Mouse (Mus musculus) heart, embryonic 16.5 days (tissue): ENCODE data around the gene Fbxo28. TPM values are rescaled to one million over a fixed set of nuclear protein-coding genes. Genes with fewer than 3 reads are reported as not detected.

Experiments
- ATAC-seq: fragments of 200-750 bp; cut with Nextera tagmentation; replicated peaks from 2 replicates; pipeline ENCODE4 v1.8.0; 2017; ENCODE audit warnings: moderate number of reproducible peaks; ENCODE audit not compliant: insufficient read depth, low FRiP score; ENCODE audit errors: extremely low read depth
- H3K27ac ChIP-seq: fragments of 300-500 bp; sonication (generic); 2 replicates; pipeline ENCODE4 v1.5.1; 2014; ENCODE audit warnings: mild to moderate bottlenecking, low read length, control low read depth, moderate library complexity
- H3K27me3 ChIP-seq: fragments of 300-500 bp; sonication (generic); 2 replicates; pipeline ENCODE4 v1.6.1; 2014; ENCODE audit warnings: low read length, mixed read lengths; ENCODE audit not compliant: control insufficient read depth, insufficient read depth
- H3K36me3 ChIP-seq: fragments of 300-500 bp; sonication (generic); 2 replicates; pipeline ENCODE4 v1.6.1; 2014; ENCODE audit not compliant: control insufficient read depth, insufficient read depth
- H3K4me1 ChIP-seq: fragments of 300-500 bp; sonication (generic); 2 replicates; pipeline ENCODE4 v1.6.1; 2014; ENCODE audit warnings: low read length, mixed read lengths; ENCODE audit not compliant: control insufficient read depth, insufficient read depth
- H3K4me2 ChIP-seq: fragments of 300-500 bp; sonication (generic); 2 replicates; pipeline ENCODE4 v1.6.1; 2014; ENCODE audit warnings: low read depth, mild to moderate bottlenecking, control low read depth, low read length
- H3K4me3 ChIP-seq: fragments of 300-500 bp; sonication (generic); 2 replicates; pipeline ENCODE4 v1.5.1; 2014; ENCODE audit warnings: mild to moderate bottlenecking, control low read depth, low read length
- H3K9ac ChIP-seq: fragments of 300-500 bp; sonication (generic); 2 replicates; pipeline ENCODE4 v1.6.1; 2014; ENCODE audit warnings: low read length, control low read depth
- H3K9me3 ChIP-seq: fragments of 300-500 bp; sonication (generic); replicated peaks from 2 replicates; pipeline ENCODE4 v1.6.1; 2016; ENCODE audit warnings: low read length; ENCODE audit not compliant: control insufficient read depth
- WGBS: fragments of 180-500 bp; shearing (Covaris S2); extraction: QIAGEN DNeasy Blood & Tissue Kit; methylation state at CpG from one replicate; pipeline ENCODE4 v1.1.7; 2014; 5-methylcytosine and 5-hydroxymethylcytosine counted together
- polyA plus RNA-seq: library from polyadenylated mRNA; unstranded; fragments of >200 nt; fragmentation: Nextera tagmentation; extraction: Ambion mirVana; gene quantifications from 2 replicates; pipeline ENCODE4 v1.2.1, GENCODE M21; 2015

Fbxo28 gene
- polyA plus RNA-seq, 1 experiment from 2014 or later, result 12.5 TPM

- H3K4me2 ChIP-seq, result no peak overlapping the region
- 78% methylated on average over 11 of the region's 11 CpGs for WGBS
- H3K4me1 ChIP-seq, result no peaks in the 10 kb centered on the region
- no peak overlapping the region for H3K9ac ChIP-seq
- H3K4me3 ChIP-seq, result no peak overlapping the region
- no peak for ATAC-seq
- H3K36me3 ChIP-seq, result no peaks in the 10 kb centered on the region
- H3K27ac ChIP-seq, result no peak overlapping the region
- no peaks in the 10 kb centered on the region for H3K27me3 ChIP-seq
- H3K9me3 ChIP-seq, result peaks cover 4% of the 10 kb centered on the region; the same call in 1 of the 2 replicates
Observed at GRCm38 (mm10) chr1:182354504-182355147, 13.2 kb upstream of the Fbxo28 start.

- no peaks in the 10 kb centered on the region for H3K27me3 ChIP-seq
- peaks cover 7% of the 10 kb centered on the region for H3K9me3 ChIP-seq
- no peak for ATAC-seq
- no peak overlapping the region for H3K4me2 ChIP-seq
- no peak overlapping the region for H3K27ac ChIP-seq
- H3K4me1 ChIP-seq, result peaks cover 6% of the 10 kb centered on the region
- no peaks in the 10 kb centered on the region for H3K36me3 ChIP-seq
- no peak overlapping the region for H3K4me3 ChIP-seq
- WGBS, result 65% methylated on average over 6 of the region's 6 CpGs
- no peak overlapping the region for H3K9ac ChIP-seq
Observed at GRCm38 (mm10) chr1:182349557-182349956, 8.1 kb upstream of the Fbxo28 start.

- Histone ChIP-seq H3K4me3 (no peak overlapping the region), H3K4me2 (peak overlapping the region; percentile 19), H3K4me1 (peaks cover 11% of the 10 kb centered on the region), H3K9ac (peak overlapping the region; percentile 38; the same call in 1 of the 2 replicates), H3K9me3 (peaks cover 7% of the 10 kb centered on the region), H3K27me3 (no peaks in the 10 kb centered on the region), H3K36me3 (no peaks in the 10 kb centered on the region), H3K27ac (peak overlapping the region; percentile 70)
- ATAC-seq, result no peak
- WGBS, result 32% methylated on average over 5 of the region's 5 CpGs
Observed at GRCm38 (mm10) chr1:182346491-182346890, 5.1 kb upstream of the Fbxo28 start.

GRCm38 (mm10) chr1:182345857-182346256 lies 4.4 kb upstream of the Fbxo28 start:
- no peak overlapping the region for H3K9ac ChIP-seq
- H3K4me3 ChIP-seq, result no peak overlapping the region
- H3K36me3 ChIP-seq, result no peaks in the 10 kb centered on the region
- no peaks in the 10 kb centered on the region for H3K27me3 ChIP-seq
- H3K9me3 ChIP-seq, result peaks cover 7% of the 10 kb centered on the region
- H3K4me2 ChIP-seq, result no peak overlapping the region
- no peak for ATAC-seq
- H3K27ac ChIP-seq, result no peak overlapping the region
- 74% methylated on average over 2 of the region's 2 CpGs for WGBS
- H3K4me1 ChIP-seq, result peaks cover 11% of the 10 kb centered on the region

GRCm38 (mm10) chr1:182341993-182342392 lies 564 bp upstream of the Fbxo28 start:
- Histone ChIP-seq H3K4me3 (peak overlapping the region; percentile 85), H3K27ac (no peak overlapping the region), H3K4me1 (peaks cover 25% of the 10 kb centered on the region), H3K36me3 (no peaks in the 10 kb centered on the region), H3K27me3 (no peaks in the 10 kb centered on the region), H3K4me2 (peak overlapping the region; percentile 80), H3K9ac (peak overlapping the region; percentile 95), H3K9me3 (no peaks in the 10 kb centered on the region)
- WGBS, result 48% methylated on average over 6 of the region's 6 CpGs
- no peak for ATAC-seq

GRCm38 (mm10) chr1:182340281-182340680 lies 1.1 kb downstream of the Fbxo28 start:
- H3K4me3 ChIP-seq, result peak overlapping the region; percentile 85
- peaks cover 19% of the 10 kb centered on the region for H3K4me1 ChIP-seq
- H3K9me3 ChIP-seq, result no peaks in the 10 kb centered on the region
- ATAC-seq, result no peak
- peak overlapping the region; percentile 95 for H3K9ac ChIP-seq
- no peaks in the 10 kb centered on the region for H3K27me3 ChIP-seq
- 35% methylated on average over 7 of the region's 7 CpGs for WGBS
- no peaks in the 10 kb centered on the region for H3K36me3 ChIP-seq
- peak overlapping the region; percentile 87 for H3K4me2 ChIP-seq
- H3K27ac ChIP-seq, result no peak overlapping the region

- no peak overlapping the region for H3K4me3 ChIP-seq
- no peak overlapping the region for H3K4me2 ChIP-seq
- peaks cover 19% of the 10 kb centered on the region for H3K4me1 ChIP-seq
- no peaks in the 10 kb centered on the region for H3K27me3 ChIP-seq
- no peak for ATAC-seq
- no peaks in the 10 kb centered on the region for H3K36me3 ChIP-seq
- H3K9ac ChIP-seq, result no peak overlapping the region
- H3K9me3 ChIP-seq, result no peaks in the 10 kb centered on the region
- 81% methylated on average over 7 of the region's 7 CpGs for WGBS
- no peak overlapping the region for H3K27ac ChIP-seq
Observed at GRCm38 (mm10) chr1:182338961-182339565, 2.4 kb downstream of the Fbxo28 start.

GRCm38 (mm10) chr1:182333766-182334437 lies 7.5 kb downstream of the Fbxo28 start:
- no peak overlapping the region for H3K27ac ChIP-seq
- no peaks in the 10 kb centered on the region for H3K9me3 ChIP-seq
- H3K4me2 ChIP-seq, result no peak overlapping the region
- 91% methylated on average over 7 of the region's 7 CpGs for WGBS
- no peak overlapping the region for H3K9ac ChIP-seq
- peaks cover 7% of the 10 kb centered on the region for H3K36me3 ChIP-seq
- no peak overlapping the region for H3K4me3 ChIP-seq
- ATAC-seq, result no peak
- H3K27me3 ChIP-seq, result no peaks in the 10 kb centered on the region
- H3K4me1 ChIP-seq, result peaks cover 6% of the 10 kb centered on the region
